Comparison of ENCODE assay signal across 17 mouse cellular contexts in genomic region chr2:170739713-170740365, GRCm38 (mm10). TPM values are rescaled to one million over a fixed set of nuclear protein-coding genes. Genes with fewer than 3 reads are reported as not detected.
A peak's percentile ranks its signal among the peaks of the same experiment; 100 is the strongest.
DNase-seq lines count a peak whose midpoint lies in the region; ATAC-seq and TF ChIP-seq lines count a peak whose summit lies in the region.
"Had no signal": no experiment of that assay in that cellular context is flagged by ENCODE, and none has a peak within 500 bp of the region (broad histone marks: within the 10 kb centered on the region; RNA-seq: fewer than 3 reads in every experiment).

No protein-coding gene starts in this region.

- TF ChIP-seq CTCF in heart, postnatal 0 days (IDR thresholded peaks at IDR 0.05; ENCODE audit: low read depth) = no peak

- no peak overlapping the region for H3K27ac ChIP-seq in heart, postnatal 0 days (ENCODE audit: low read depth)
- peak overlapping the region; percentile 17; the same call in 1 of the 2 replicates for H3K27ac ChIP-seq in forebrain, embryonic 16.5 days (ENCODE audit: low read length)
- H3K27ac ChIP-seq in limb, embryonic 15.5 days = no peak overlapping the region
- H3K27ac ChIP-seq: intestine, embryonic 15.5 days; stomach, embryonic 15.5 days had no signal

- TF ChIP-seq EP300 in heart, postnatal 0 days (IDR thresholded peaks at IDR 0.05; ENCODE audit: low read depth) = no peak

- H3K27me3 ChIP-seq in heart, postnatal 0 days (ENCODE audit: control insufficient read depth, insufficient read depth, low read length) = no peaks in the 10 kb centered on the region
- H3K27me3 ChIP-seq in forebrain, embryonic 16.5 days (replicated peaks; ENCODE audit: control insufficient read depth, insufficient read depth, low read length) = no peaks in the 10 kb centered on the region
- H3K27me3 ChIP-seq in limb, embryonic 15.5 days = 0 out of 2 replicates have a peak, but pooled peaks cover 4% of the 10 kb centered on the region
- H3K27me3 ChIP-seq: heart, embryonic 12.5 days; intestine, embryonic 15.5 days; stomach, embryonic 15.5 days had no signal

- peaks cover 4% of the 10 kb centered on the region; the same call in 1 of the 2 replicates for H3K4me1 ChIP-seq in heart, postnatal 0 days (ENCODE audit: control insufficient read depth, insufficient read depth)
- peaks cover 15% of the 10 kb centered on the region for H3K4me1 ChIP-seq in forebrain, embryonic 16.5 days (replicated peaks; ENCODE audit: control insufficient read depth, insufficient read depth, low read length)
- H3K4me1 ChIP-seq in limb, embryonic 15.5 days = no peaks in the 10 kb centered on the region
- H3K4me1 ChIP-seq: intestine, embryonic 15.5 days; stomach, embryonic 15.5 days had no signal

- ATAC-seq in heart, postnatal 0 days (ENCODE audit: insufficient read depth, low read depth) = peak; percentile 41; the same call in 1 of the 2 replicates
- no peak for ATAC-seq in forebrain, embryonic 16.5 days
- 0 out of 2 replicates have a peak, but pooled peaks have one; percentile 36 for ATAC-seq in limb, embryonic 15.5 days (ENCODE audit: insufficient number of reproducible peaks, low FRiP score, low TSS enrichment, low read depth)
- ATAC-seq: intestine, embryonic 15.5 days; lung, postnatal 0 days had no signal

- H3K4me2 ChIP-seq in heart, postnatal 0 days (ENCODE audit: low read depth, low read length) = no peak overlapping the region
- no peak overlapping the region for H3K4me2 ChIP-seq in forebrain, embryonic 16.5 days (ENCODE audit: low read length)
- H3K4me2 ChIP-seq in limb, embryonic 15.5 days = no peak overlapping the region
- H3K4me2 ChIP-seq: heart, embryonic 12.5 days; intestine, embryonic 15.5 days; stomach, embryonic 15.5 days had no signal

- no peak overlapping the region for H3K9ac ChIP-seq in heart, postnatal 0 days (replicated peaks; ENCODE audit: low read depth, low read length)
- no peak overlapping the region for H3K9ac ChIP-seq in forebrain, embryonic 16.5 days (replicated peaks; ENCODE audit: low read depth, low read length)
- H3K9ac ChIP-seq in limb, embryonic 15.5 days = no peak overlapping the region
- H3K9ac ChIP-seq: heart, embryonic 12.5 days; intestine, embryonic 15.5 days; stomach, embryonic 15.5 days had no signal

- no peak for DNase-seq in heart, postnatal 0 days (ENCODE audit: low spot score)
- no peak for DNase-seq in heart, adult 9 months (ENCODE audit: low spot score in 2 of 2)
- DNase-seq in retina, postnatal 1 day = peak; percentile 51
- no peak for DNase-seq in frontal cortex, postnatal 10 days (ENCODE audit: low spot score in 2 of 2)
- DNase-seq in left cerebral cortex, adult 9 months (ENCODE audit: low spot score in 2 of 2) = no peak
- DNase-seq: cerebellum, postnatal 25 days; kidney, postnatal 14 days; right cerebral cortex, postnatal 25 days; thymus, postnatal 4 days had no signal

- no peaks in the 10 kb centered on the region for H3K9me3 ChIP-seq in heart, postnatal 0 days (replicated peaks; ENCODE audit: control insufficient read depth, low read length)
- H3K9me3 ChIP-seq in forebrain, embryonic 16.5 days (ENCODE audit: control insufficient read depth, low read length) = peaks cover 5% of the 10 kb centered on the region; the same call in 1 of the 2 replicates
- H3K9me3 ChIP-seq in limb, embryonic 15.5 days = no peaks in the 10 kb centered on the region
- H3K9me3 ChIP-seq: heart, embryonic 12.5 days; intestine, embryonic 15.5 days; stomach, embryonic 15.5 days had no signal

- no peaks in the 10 kb centered on the region for H3K36me3 ChIP-seq in heart, postnatal 0 days (replicated peaks; ENCODE audit: control insufficient read depth, insufficient read depth, low read length)
- no peaks in the 10 kb centered on the region for H3K36me3 ChIP-seq in forebrain, embryonic 16.5 days (ENCODE audit: control insufficient read depth, insufficient read depth)
- no peaks in the 10 kb centered on the region for H3K36me3 ChIP-seq in limb, embryonic 15.5 days
- H3K36me3 ChIP-seq: heart, embryonic 12.5 days; intestine, embryonic 15.5 days; stomach, embryonic 15.5 days had no signal

- 25% methylated on average over 8 of the region's 8 CpGs for WGBS in heart, postnatal 0 days
- WGBS in forebrain, embryonic 16.5 days = 66% methylated on average over 8 of the region's 8 CpGs
- 53% methylated on average over 8 of the region's 8 CpGs for WGBS in limb, embryonic 15.5 days

- no peak overlapping the region for H3K4me3 ChIP-seq in heart, postnatal 0 days (ENCODE audit: low read depth, low read length)
- no peak overlapping the region for H3K4me3 ChIP-seq in forebrain, embryonic 16.5 days (replicated peaks; ENCODE audit: low read length)
- no peak overlapping the region for H3K4me3 ChIP-seq in limb, embryonic 15.5 days
- H3K4me3 ChIP-seq: heart, embryonic 12.5 days; intestine, embryonic 15.5 days; stomach, embryonic 15.5 days had no signal

RNA-seq across cellular contexts. Expression of gene Dok5, which starts 8.2 kb away (rescaled TPM):
- 0.43 TPM in 1 of 2 replicates, not detected in the other for total RNA-seq in heart, postnatal 0 days (2014; rRNA removed; ENCODE audit: low replicate concordance)
- polyA plus RNA-seq in heart, postnatal 0 days (2015; fragmentation: Nextera tagmentation; extraction: Ambion mirVana) = 1.4 and 1.7 TPM in 2 replicates
- 96.5 and 121 TPM in 2 replicates for polyA plus RNA-seq in forebrain, embryonic 16.5 days (2015; fragmentation: Nextera tagmentation; extraction: Ambion mirVana)
- 12.3 and 12.7 TPM in 2 replicates for polyA plus RNA-seq in limb, embryonic 15.5 days (2015; fragmentation: Nextera tagmentation; extraction: Ambion mirVana)
- total RNA-seq: liver, adult 2 months; megakaryocyte-erythroid progenitor cell, adult 5-6 weeks had no signal
- polyA plus RNA-seq: liver, adult 2 months had no signal
